Mouse (Mus musculus) stomach, embryonic 14.5 days (tissue): Measurements from ENCODE around the gene Fnbp4. TPM values are rescaled to one million over a fixed set of nuclear protein-coding genes. Genes with fewer than 3 reads are reported as not detected.
"Not testable (repeated sequence)": the region's sequence is repeated elsewhere in the genome, so short reads cannot be mapped to it uniquely, and the experiment has no call there.

ENCODE experiments used
- ATAC-seq: fragments of 200-750 bp; cut with Nextera tagmentation; 2 replicates; pipeline ENCODE4 v1.8.0; 2017; ENCODE audit warnings: low read depth, moderate TSS enrichment; ENCODE audit not compliant: insufficient number of reproducible peaks, insufficient read depth, low FRiP score
- H3K27ac ChIP-seq: fragments of 300-500 bp; sonication (generic); 2 replicates; pipeline ENCODE4 v1.5.1; 2014; ENCODE audit warnings: mild to moderate bottlenecking, low read length, moderate library complexity, mixed read lengths
- H3K27me3 ChIP-seq: fragments of 300-500 bp; sonication (generic); 2 replicates; pipeline ENCODE4 v1.6.1; 2014; ENCODE audit warnings: low read length, control low read depth, mixed read lengths; ENCODE audit not compliant: control insufficient read depth, insufficient read depth
- H3K36me3 ChIP-seq: fragments of 300-500 bp; sonication (generic); 2 replicates; pipeline ENCODE4 v1.6.1; 2014; ENCODE audit warnings: mild to moderate bottlenecking, control low read depth, low read length, moderate library complexity, mixed read lengths; ENCODE audit not compliant: control insufficient read depth, insufficient read depth
- H3K4me1 ChIP-seq: fragments of 300-500 bp; sonication (generic); 2 replicates; pipeline ENCODE4 v1.6.1; 2014; ENCODE audit warnings: low read length, control low read depth, mixed read lengths; ENCODE audit not compliant: control insufficient read depth, insufficient read depth
- H3K4me2 ChIP-seq: fragments of 300-500 bp; sonication (generic); replicated peaks from 2 replicates; pipeline ENCODE4 v1.6.1; 2014; ENCODE audit warnings: low read depth, low read length, control low read depth
- H3K4me3 ChIP-seq: fragments of 300-500 bp; sonication (generic); 2 replicates; pipeline ENCODE4 v1.5.1; 2014; ENCODE audit warnings: low read depth, low read length, control low read depth
- H3K9ac ChIP-seq: fragments of 300-500 bp; sonication (generic); replicated peaks from 2 replicates; pipeline ENCODE4 v1.6.1; 2014; ENCODE audit warnings: low read depth, mild to moderate bottlenecking, control low read depth, low read length, moderate library complexity, mixed read lengths
- H3K9me3 ChIP-seq: fragments of 300-500 bp; sonication (generic); 2 replicates; pipeline ENCODE4 v1.6.1; 2016; ENCODE audit warnings: low read depth, low read length, control low read depth; ENCODE audit not compliant: control insufficient read depth
- WGBS: fragments of 180-500 bp; shearing (Covaris S2); extraction: QIAGEN DNeasy Blood & Tissue Kit; methylation state at CpG from one replicate; pipeline ENCODE4 v1.1.7; 2014; 5-methylcytosine and 5-hydroxymethylcytosine counted together
- polyA plus RNA-seq: library from polyadenylated mRNA; unstranded; fragments of >200 nt; fragmentation: Nextera tagmentation; extraction: Ambion mirVana; gene quantifications from 2 replicates; pipeline ENCODE4 v1.2.1, GENCODE M21; 2014

The Fnbp4 gene
- polyA plus RNA-seq, 1 experiment from 2014 or later = 112 TPM

DNA sequence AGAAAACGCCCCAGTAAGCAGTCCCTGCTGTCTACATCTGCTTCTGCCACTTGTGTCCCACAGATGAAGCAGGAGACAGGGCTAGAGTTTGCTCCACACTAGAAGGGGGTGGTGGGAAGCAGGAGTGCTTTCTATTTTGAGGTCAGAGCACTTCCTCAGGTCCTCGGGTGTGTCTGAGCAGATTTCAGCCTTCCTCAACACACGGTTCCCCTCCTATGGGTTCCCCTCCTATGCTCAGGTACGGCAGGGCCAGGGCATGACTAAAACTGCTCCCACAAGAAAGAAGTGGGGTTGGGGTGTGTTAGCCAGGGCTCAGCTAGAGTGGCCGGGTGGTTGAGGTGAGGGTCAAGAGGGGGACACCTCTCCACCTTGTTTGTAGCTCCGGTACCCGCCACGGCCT lies 65.6 kb downstream of the Fnbp4 start:
- Histone ChIP-seq H3K9me3 (no peaks in the 10 kb centered on the region), H3K27me3 (no peaks in the 10 kb centered on the region), H3K36me3 (no peaks in the 10 kb centered on the region), H3K9ac (no peak overlapping the region), H3K27ac (no peak overlapping the region), H3K4me1 (no peaks in the 10 kb centered on the region), H3K4me3 (no peak overlapping the region), H3K4me2 (no peak overlapping the region)
- no peak for ATAC-seq
- 81% methylated on average over 8 of the region's 8 CpGs for WGBS

DNA sequence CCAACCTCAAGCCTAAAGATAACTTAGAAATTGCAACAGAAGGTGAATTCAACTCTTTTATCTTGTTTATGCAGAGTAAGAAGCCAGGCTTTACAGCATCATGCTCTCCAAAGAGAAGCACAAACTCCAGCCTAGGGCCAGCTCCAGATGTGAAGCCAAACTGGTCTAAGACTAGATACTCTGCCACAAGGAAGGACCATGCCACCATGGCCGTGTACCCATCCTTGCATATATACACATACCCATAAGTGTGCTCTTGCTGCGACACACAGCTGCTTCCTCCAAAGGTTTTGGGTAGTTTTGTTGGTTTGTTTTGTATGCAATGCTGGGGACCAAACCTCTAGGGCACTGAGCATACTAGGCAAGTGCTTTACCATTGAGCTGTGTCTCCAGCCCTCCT lies 70.1 kb downstream of the Fnbp4 start:
- Histone ChIP-seq H3K4me1 (no peaks in the 10 kb centered on the region), H3K27ac (no peak overlapping the region), H3K36me3 (no peaks in the 10 kb centered on the region), H3K27me3 (no peaks in the 10 kb centered on the region), H3K9me3 (no peaks in the 10 kb centered on the region), H3K9ac (no peak overlapping the region), H3K4me2 (no peak overlapping the region), H3K4me3 (no peak overlapping the region)
- WGBS = 79% methylated on average over 2 of the region's 2 CpGs
- no peak for ATAC-seq

GRCm38 (mm10) chr2:90816144-90816543 lies 71.0 kb downstream of the Fnbp4 start:
- Histone ChIP-seq H3K4me3 (no peak overlapping the region), H3K36me3 (no peaks in the 10 kb centered on the region), H3K4me1 (no peaks in the 10 kb centered on the region), H3K27me3 (no peaks in the 10 kb centered on the region), H3K9ac (no peak overlapping the region), H3K9me3 (no peaks in the 10 kb centered on the region), H3K4me2 (no peak overlapping the region), H3K27ac (no peak overlapping the region)
- no peak for ATAC-seq
- 79% methylated on average over 4 of the region's 4 CpGs for WGBS

DNA sequence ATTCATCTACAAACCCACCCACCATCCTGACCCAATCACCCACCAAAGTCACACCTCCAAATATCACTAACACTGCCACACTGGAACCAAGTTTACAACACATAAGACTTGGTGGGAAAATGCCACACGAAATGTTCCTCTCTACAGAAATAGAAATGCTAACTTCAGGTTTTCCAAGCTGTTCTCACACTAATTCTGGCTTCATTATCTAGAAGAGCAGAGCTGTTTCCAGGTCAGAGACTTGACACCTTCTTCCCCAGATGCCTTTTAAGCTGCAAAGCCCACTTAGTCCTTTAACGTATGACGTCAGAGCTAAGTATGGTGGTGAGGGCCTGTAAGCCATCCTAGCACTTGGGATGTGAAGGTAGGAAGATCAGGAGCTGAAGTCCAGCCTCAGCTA lies 73.5 kb downstream of the Fnbp4 start:
- whole genome bisulfite sequencing = 83% methylated on average over 3 of the region's 3 CpGs
- Histone ChIP-seq H3K9ac (no peak overlapping the region), H3K36me3 (no peaks in the 10 kb centered on the region), H3K27ac (no peak overlapping the region), H3K27me3 (no peaks in the 10 kb centered on the region), H3K4me2 (no peak overlapping the region), H3K4me1 (no peaks in the 10 kb centered on the region), H3K4me3 (no peak overlapping the region), H3K9me3 (no peaks in the 10 kb centered on the region)
- no peak for ATAC-seq

DNA sequence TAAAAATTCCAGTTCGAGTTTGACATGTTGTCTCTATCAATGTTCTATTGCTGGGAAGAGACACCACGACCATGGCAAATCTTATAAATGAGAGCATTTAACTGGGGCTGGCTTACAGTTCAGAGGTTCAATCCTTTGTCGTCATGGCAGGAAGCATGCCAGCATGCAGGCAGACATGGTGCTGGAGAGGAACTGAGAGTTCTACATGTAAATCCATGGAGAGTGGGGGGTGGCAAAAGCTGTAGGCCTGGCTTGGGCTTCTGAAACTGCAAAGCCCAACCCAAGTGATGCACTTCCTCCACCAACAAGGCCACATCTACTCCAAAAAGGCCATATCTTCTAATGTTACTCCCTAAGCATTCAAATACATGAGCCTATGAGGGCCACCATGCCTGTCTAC lies 75.7 kb downstream of the Fnbp4 start:
- Histone ChIP-seq H3K9me3 (no peaks in the 10 kb centered on the region), H3K4me3 (no peak overlapping the region), H3K4me1 (no peaks in the 10 kb centered on the region), H3K36me3 (no peaks in the 10 kb centered on the region), H3K27me3 (no peaks in the 10 kb centered on the region), H3K9ac (no peak overlapping the region), H3K27ac (no peak overlapping the region), H3K4me2 (no peak overlapping the region)
- whole genome bisulfite sequencing = 85% methylated on average over 3 of the region's 3 CpGs
- no peak for ATAC-seq

GRCm38 (mm10) chr2:90822978-90823377 lies 77.8 kb downstream of the Fnbp4 start:
- H3K4me1 ChIP-seq = no peaks in the 10 kb centered on the region
- no peak overlapping the region for H3K4me2 ChIP-seq
- H3K36me3 ChIP-seq = no peaks in the 10 kb centered on the region
- no peak for ATAC-seq
- no peaks in the 10 kb centered on the region for H3K27me3 ChIP-seq
- H3K9me3 ChIP-seq = no peaks in the 10 kb centered on the region
- H3K4me3 ChIP-seq = no peak overlapping the region
- H3K9ac ChIP-seq = no peak overlapping the region
- H3K27ac ChIP-seq = no peak overlapping the region
- 89% methylated on average over 2 of the region's 2 CpGs for WGBS

DNA sequence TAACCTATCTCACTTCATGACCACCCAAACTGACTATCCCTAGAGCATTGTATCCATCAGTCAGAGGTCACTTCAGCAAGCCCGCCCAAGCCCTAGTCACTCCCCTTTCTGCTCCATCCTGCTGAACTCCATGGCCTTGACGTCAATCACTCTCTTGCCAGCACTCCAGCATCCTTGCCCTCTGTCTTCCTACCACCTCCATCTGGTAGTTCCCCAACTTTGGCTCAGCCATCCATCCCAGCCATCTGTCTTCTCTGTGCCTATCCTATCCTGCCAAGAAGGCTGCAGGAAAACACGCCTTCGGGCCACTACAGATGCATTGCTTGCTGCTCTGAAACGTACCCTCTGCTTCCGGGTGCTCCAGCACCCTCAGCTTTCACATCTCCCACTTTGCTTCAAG lies 78.6 kb downstream of the Fnbp4 start:
- no peaks in the 10 kb centered on the region for H3K27me3 ChIP-seq
- H3K4me3 ChIP-seq = no peak overlapping the region
- no peak overlapping the region for H3K27ac ChIP-seq
- no peak overlapping the region for H3K4me2 ChIP-seq
- H3K9ac ChIP-seq = no peak overlapping the region
- 85% methylated on average over 6 of the region's 6 CpGs for WGBS
- no peaks in the 10 kb centered on the region for H3K36me3 ChIP-seq
- no peaks in the 10 kb centered on the region for H3K9me3 ChIP-seq
- no peak for ATAC-seq
- no peaks in the 10 kb centered on the region for H3K4me1 ChIP-seq

DNA sequence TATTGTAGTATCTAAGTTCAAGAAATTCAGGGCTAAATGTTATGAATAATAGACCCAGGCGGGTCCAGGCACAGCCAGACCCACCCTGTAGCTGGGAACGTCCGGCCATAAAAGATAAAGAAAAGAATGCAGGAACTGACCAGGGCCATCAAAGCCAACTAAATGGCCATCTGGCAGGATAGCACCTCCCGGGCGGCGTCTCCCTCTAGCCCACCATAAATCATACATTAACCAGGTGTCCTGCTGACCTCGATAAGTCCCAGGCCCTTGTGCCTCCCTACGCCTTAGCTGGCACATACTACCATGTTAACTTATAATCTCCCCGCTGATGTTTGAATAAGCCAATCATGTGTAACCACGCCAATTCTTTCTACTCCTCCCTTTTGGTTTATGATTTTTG lies 79.4 kb downstream of the Fnbp4 start:
- H3K9ac ChIP-seq, H3K4me3 ChIP-seq, H3K27me3 ChIP-seq, ATAC-seq, H3K36me3 ChIP-seq, H3K4me1 ChIP-seq, H3K4me2 ChIP-seq, H3K9me3 ChIP-seq, H3K27ac ChIP-seq: not testable (repeated sequence)
- WGBS = 59% methylated on average over 10 of the region's 10 CpGs

- WGBS = 82% methylated on average over 11 of the region's 11 CpGs
- ATAC-seq = no peak
Measured at GRCm38 (mm10) chr2:90825515-90826172, 80.5 kb downstream of the Fnbp4 start.

More at GRCm38 (mm10) chr2:90825515-90826172, 80.5 kb downstream of the Fnbp4 start:
- H3K27me3 ChIP-seq = no peaks in the 10 kb centered on the region
- H3K27ac ChIP-seq = no peak overlapping the region
- H3K9ac ChIP-seq = no peak overlapping the region
- H3K4me2 ChIP-seq = no peak overlapping the region
- H3K4me3 ChIP-seq = no peak overlapping the region
- H3K9me3 ChIP-seq = no peaks in the 10 kb centered on the region
- no peaks in the 10 kb centered on the region for H3K36me3 ChIP-seq
- H3K4me1 ChIP-seq = no peaks in the 10 kb centered on the region
